Mouse (Mus musculus) left cerebral cortex, postnatal 4 days (tissue): ENCODE data around the gene Ubtd1. TPM values are rescaled to one million over a fixed set of nuclear protein-coding genes. Genes with fewer than 3 reads are reported as not detected.
"Not testable (repeated sequence)": the region's sequence is repeated elsewhere in the genome, so short reads cannot be mapped to it uniquely, and the experiment has no call there.

Experiments
- DNase-seq: peaks from one replicate; pipeline ENCODE4 v3.0.0-alpha.2; 2022
- intact Hi-C: fragments of 180-260 bp; cut with DNase I; formaldehyde crosslinking; loops from one replicate; pipeline ENCODE4 v1.15.1; 2025
- total RNA-seq, 2 experiments: library from RNA; stranded (reverse); gene quantifications; 2 replicates each; pipeline ENCODE4 v1.2.3; 2021

Gene Ubtd1
- total RNA-seq, 2 experiments from 2014 or later, result 12.7 to 13.5 TPM

- DNase-seq, result no peak
- intact Hi-C loops, result no loop called here
These were observed 72.7 kb downstream of the Ubtd1 start for GRCm38 (mm10) chr19:42054255-42054654.

- no peak for DNase-seq
- intact Hi-C loops, result no loop called here
These were observed 74.3 kb downstream of the Ubtd1 start for GRCm38 (mm10) chr19:42055881-42056280.

- no peak for DNase-seq
- intact Hi-C loops, result no loop called here
These were observed 75.3 kb downstream of the Ubtd1 start for GRCm38 (mm10) chr19:42056719-42057409.

GRCm38 (mm10) chr19:42058426-42058825, 76.9 kb downstream of the Ubtd1 start:
- intact Hi-C loops, result no loop called here
- no peak for DNase-seq

- no peak for DNase-seq
- intact Hi-C loops, result no loop called here
These were observed 79.9 kb downstream of the Ubtd1 start for GRCm38 (mm10) chr19:42061443-42061842.

- intact Hi-C loops, result no loop called here
- no peak for DNase-seq
These were observed 87.1 kb downstream of the Ubtd1 start for GRCm38 (mm10) chr19:42068441-42069240.

GRCm38 (mm10) chr19:42069241-42069525, 87.6 kb downstream of the Ubtd1 start:
- intact Hi-C loops, result no loop called here

GRCm38 (mm10) chr19:42071221-42071620, 89.7 kb downstream of the Ubtd1 start:
- no peak for DNase-seq
- intact Hi-C loops, result no loop called here

More at GRCm38 (mm10) chr19:42069241-42069525, 87.6 kb downstream of the Ubtd1 start:
- peak; percentile 26 for DNase-seq

GRCm38 (mm10) chr19:42071886-42072608, 90.5 kb downstream of the Ubtd1 start:
- DNase-seq, result no peak
- intact Hi-C loops, result no loop called here

- intact Hi-C loops, result no loop called here
- DNase-seq, result no peak
These were observed 91.2 kb downstream of the Ubtd1 start for GRCm38 (mm10) chr19:42072802-42073201.

GRCm38 (mm10) chr19:42075051-42075450, 93.5 kb downstream of the Ubtd1 start:
- intact Hi-C loops, result no loop called here

GRCm38 (mm10) chr19:42075992-42076391, 94.4 kb downstream of the Ubtd1 start:
- DNase-seq, result no peak
- intact Hi-C loops, result no loop called here

More at GRCm38 (mm10) chr19:42075051-42075450, 93.5 kb downstream of the Ubtd1 start:
- no peak for DNase-seq

- DNase-seq, result no peak
- intact Hi-C loops, result no loop called here
These were observed 97.0 kb downstream of the Ubtd1 start for GRCm38 (mm10) chr19:42078566-42078965.

GRCm38 (mm10) chr19:42079006-42079405, 97.4 kb downstream of the Ubtd1 start:
- DNase-seq, result no peak
- intact Hi-C loops, result no loop called here

GRCm38 (mm10) chr19:42079950-42080349, 98.4 kb downstream of the Ubtd1 start:
- no peak for DNase-seq
- intact Hi-C loops, result no loop called here

GRCm38 (mm10) chr19:42080469-42080868, 98.9 kb downstream of the Ubtd1 start:
- intact Hi-C loops, result no loop called here
- no peak for DNase-seq

GRCm38 (mm10) chr19:42081613-42082012, 100.0 kb downstream of the Ubtd1 start:
- intact Hi-C loops, DNase-seq: not testable (repeated sequence)
